Mouse (Mus musculus) megakaryocyte, embryonic 14.5 days (primary cell): Measurements from ENCODE around the gene Plekhg3.

Experiments used
- FLI1 ChIP-seq: IDR thresholded peaks from 2 replicates; pipeline ENCODE4 v1.6.1; 2012; ENCODE audit warnings: low read length, inconsistent platforms, mixed read lengths
- GATA1 ChIP-seq: IDR thresholded peaks from 3 replicates; pipeline ENCODE4 v1.6.1; 2012; ENCODE audit warnings: mixed read lengths, low read length, inconsistent platforms, borderline replicate concordance

DNA sequence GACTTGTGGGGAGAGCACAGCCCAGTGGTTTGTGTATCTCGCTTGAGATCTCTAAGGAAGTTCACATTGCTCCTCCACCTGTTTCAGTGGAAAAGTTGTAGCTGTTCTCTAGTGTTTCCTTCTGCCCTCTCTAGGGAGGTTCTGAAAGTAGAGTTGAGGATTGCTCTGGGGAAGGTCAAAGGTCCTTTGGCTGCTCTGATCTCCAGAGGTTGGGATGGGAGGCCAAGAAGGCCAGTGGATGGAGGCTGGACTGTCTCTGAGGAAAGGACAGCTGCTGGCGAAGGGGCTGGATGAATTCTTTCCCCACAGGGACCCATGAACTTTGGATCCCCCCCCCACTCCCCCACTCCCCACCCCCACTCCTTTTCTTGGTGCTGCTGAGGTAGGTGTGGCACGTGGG is 23.7 kb downstream of the Plekhg3 start:
- TF ChIP-seq GATA1 (no peak), FLI1 (no peak)
